Mouse (Mus musculus) neural tube, embryonic 10.5 days (tissue): ENCODE results near the gene Plekho2.
A peak's percentile ranks its signal among the peaks of the same experiment; 100 is the strongest.

ENCODE experiments used
- DNase-seq: peaks from one replicate; pipeline ENCODE4 v3.0.0-alpha.2; 2017; ENCODE audit warnings: low spot score; ENCODE audit errors: extremely low spot score

Plekho2 gene

GRCm38 (mm10) chr9:65532986-65533385 lies 46.9 kb downstream of the Plekho2 start:
- no peak for DNase-seq

- no peak for DNase-seq
Measured at GRCm38 (mm10) chr9:65531283-65531682, 48.6 kb downstream of the Plekho2 start.

GRCm38 (mm10) chr9:65529659-65530058 lies 50.2 kb downstream of the Plekho2 start:
- no peak for DNase-seq

- no peak for DNase-seq
Measured at GRCm38 (mm10) chr9:65528417-65529038, 51.3 kb downstream of the Plekho2 start.

GRCm38 (mm10) chr9:65525445-65526195 lies 54.2 kb downstream of the Plekho2 start:
- DNase-seq, result no peak

- DNase-seq, result peak; percentile 69
Measured at GRCm38 (mm10) chr9:65523611-65524364, 56.1 kb downstream of the Plekho2 start.

GRCm38 (mm10) chr9:65520505-65520876 lies 59.3 kb downstream of the Plekho2 start:
- DNase-seq, result no peak

- peak; percentile 37 for DNase-seq
Measured at GRCm38 (mm10) chr9:65519807-65520504, 59.9 kb downstream of the Plekho2 start, which contains the start of gene Ankdd1a. Gene Ankdd1a (minus strand): TSS chr9:65520193.

- DNase-seq, result no peak
Measured at GRCm38 (mm10) chr9:65514851-65515261, 65.0 kb downstream of the Plekho2 start.

GRCm38 (mm10) chr9:65514431-65514830 lies 65.4 kb downstream of the Plekho2 start:
- no peak for DNase-seq

- no peak for DNase-seq
Measured at GRCm38 (mm10) chr9:65512520-65512919, 67.3 kb downstream of the Plekho2 start.

- no peak for DNase-seq
Measured at GRCm38 (mm10) chr9:65508449-65508848, 71.4 kb downstream of the Plekho2 start.

- DNase-seq, result no peak
Measured at GRCm38 (mm10) chr9:65502721-65503505, 76.9 kb downstream of the Plekho2 start.
